Mouse (Mus musculus): ENCODE data around the gene Onecut1. TPM values are rescaled to one million over a fixed set of nuclear protein-coding genes. Genes with fewer than 3 reads are reported as not detected.

Onecut1 gene
- total RNA-seq, 2 experiments from 2014 or later: not detected

GRCm38 (mm10) chr9:74858111-74858510 is 3.6 kb upstream of the Onecut1 start:
- ATAC-seq (replicated peaks; ENCODE audit: poor library complexity, severe bottlenecking): no peak

GRCm38 (mm10) chr9:74860461-74860860 is 1.3 kb upstream of the Onecut1 start:
- no peak for ATAC-seq (replicated peaks; ENCODE audit: poor library complexity, severe bottlenecking)

GRCm38 (mm10) chr9:74862096-74862780 is 517 bp downstream of the Onecut1 start:
- no peak for ATAC-seq (replicated peaks; ENCODE audit: poor library complexity, severe bottlenecking)

GRCm38 (mm10) chr9:74862783-74863654 is 1.3 kb downstream of the Onecut1 start:
- ATAC-seq (replicated peaks; ENCODE audit: poor library complexity, severe bottlenecking): no peak

GRCm38 (mm10) chr9:74863655-74864443 is 2.1 kb downstream of the Onecut1 start:
- ATAC-seq (replicated peaks; ENCODE audit: poor library complexity, severe bottlenecking): no peak

- ATAC-seq (replicated peaks; ENCODE audit: poor library complexity, severe bottlenecking): no peak
These were observed 2.8 kb downstream of the Onecut1 start for GRCm38 (mm10) chr9:74864471-74864870.

- no peak for ATAC-seq (replicated peaks; ENCODE audit: poor library complexity, severe bottlenecking)
These were observed 5.0 kb downstream of the Onecut1 start for GRCm38 (mm10) chr9:74866596-74867313.

- peak; percentile 40; the same call in 1 of the 2 replicates for ATAC-seq (replicated peaks; ENCODE audit: poor library complexity, severe bottlenecking)
These were observed 6.0 kb downstream of the Onecut1 start for GRCm38 (mm10) chr9:74867641-74868205.

- no peak for ATAC-seq (replicated peaks; ENCODE audit: poor library complexity, severe bottlenecking)
These were observed 6.7 kb downstream of the Onecut1 start for GRCm38 (mm10) chr9:74868336-74868950.

GRCm38 (mm10) chr9:74870960-74871688 is 9.4 kb downstream of the Onecut1 start:
- peak; percentile 86 for ATAC-seq (replicated peaks; ENCODE audit: poor library complexity, severe bottlenecking)

- no peak; the same call in 1 of the 2 replicates for ATAC-seq (replicated peaks; ENCODE audit: poor library complexity, severe bottlenecking)
These were observed 14.6 kb downstream of the Onecut1 start for GRCm38 (mm10) chr9:74876328-74876727.

- ATAC-seq (replicated peaks; ENCODE audit: poor library complexity, severe bottlenecking): no peak
These were observed 16.0 kb downstream of the Onecut1 start for GRCm38 (mm10) chr9:74877709-74878108.

- ATAC-seq (replicated peaks; ENCODE audit: poor library complexity, severe bottlenecking): no peak
These were observed 26.1 kb downstream of the Onecut1 start for GRCm38 (mm10) chr9:74887866-74888265.

- peak; percentile 37; the same call in 1 of the 2 replicates for ATAC-seq (replicated peaks; ENCODE audit: poor library complexity, severe bottlenecking)
These were observed 35.0 kb downstream of the Onecut1 start for GRCm38 (mm10) chr9:74896742-74897141.

GRCm38 (mm10) chr9:74897375-74897982 is 35.8 kb downstream of the Onecut1 start:
- peak; percentile 76 for ATAC-seq (replicated peaks; ENCODE audit: poor library complexity, severe bottlenecking)

- no peak for ATAC-seq (replicated peaks; ENCODE audit: poor library complexity, severe bottlenecking)
These were observed 38.4 kb downstream of the Onecut1 start for GRCm38 (mm10) chr9:74900141-74900540.

GRCm38 (mm10) chr9:74904866-74905508 is 43.3 kb downstream of the Onecut1 start:
- ATAC-seq (replicated peaks; ENCODE audit: poor library complexity, severe bottlenecking): peak; percentile 83

- peak; percentile 72 for ATAC-seq (replicated peaks; ENCODE audit: poor library complexity, severe bottlenecking)
These were observed 45.2 kb downstream of the Onecut1 start for GRCm38 (mm10) chr9:74906951-74907350.

Measured in granulocyte monocyte progenitor cell, adult 5-6 weeks (primary cell).